Mouse (Mus musculus) heart, embryonic 12.5 days (tissue): Measurements from ENCODE around the gene Prkag1. TPM values are rescaled to one million over a fixed set of nuclear protein-coding genes. Genes with fewer than 3 reads are reported as not detected.
A peak's percentile ranks its signal among the peaks of the same experiment; 100 is the strongest.

Experiments
- ATAC-seq: fragments of 200-750 bp; cut with Nextera tagmentation; 2 replicates; pipeline ENCODE4 v1.8.0; 2017; ENCODE audit warnings: moderate TSS enrichment, moderate library complexity; ENCODE audit not compliant: insufficient number of reproducible peaks, low FRiP score
- H3K27ac ChIP-seq: fragments of 300-500 bp; sonication (generic); 2 replicates; pipeline ENCODE4 v1.5.1; 2016; ENCODE audit warnings: mild to moderate bottlenecking, moderate library complexity; ENCODE audit not compliant: poor library complexity, severe bottlenecking
- H3K27me3 ChIP-seq: fragments of 300-500 bp; sonication (generic); replicated peaks from 2 replicates; pipeline ENCODE4 v1.6.1; 2016; ENCODE audit warnings: mild to moderate bottlenecking, moderate library complexity
- H3K36me3 ChIP-seq: fragments of 300-500 bp; sonication (generic); 2 replicates; pipeline ENCODE4 v1.6.1; 2016; ENCODE audit warnings: mild to moderate bottlenecking, moderate library complexity
- H3K4me1 ChIP-seq: fragments of 300-500 bp; sonication (generic); replicated peaks from 2 replicates; pipeline ENCODE4 v1.6.1; 2016; ENCODE audit warnings: mild to moderate bottlenecking
- H3K4me2 ChIP-seq: fragments of 300-500 bp; sonication (generic); 2 replicates; pipeline ENCODE4 v1.6.1; 2016; ENCODE audit warnings: mild to moderate bottlenecking, moderate library complexity
- H3K4me3 ChIP-seq: fragments of 300-500 bp; sonication (generic); 2 replicates; pipeline ENCODE4 v1.5.1; 2016; ENCODE audit warnings: mild to moderate bottlenecking
- H3K9ac ChIP-seq: fragments of 300-500 bp; sonication (generic); 2 replicates; pipeline ENCODE4 v1.6.1; 2016; ENCODE audit warnings: mild to moderate bottlenecking, moderate library complexity
- H3K9me3 ChIP-seq: fragments of 300-500 bp; sonication (generic); replicated peaks from 2 replicates; pipeline ENCODE4 v1.6.1; 2016; ENCODE audit warnings: mild to moderate bottlenecking, moderate library complexity
- WGBS: fragments of 180-500 bp; shearing (Covaris S2); methylation state at CpG from one replicate; pipeline ENCODE4 v1.1.7; 2016; 5-methylcytosine and 5-hydroxymethylcytosine counted together
- polyA plus RNA-seq: library from polyadenylated mRNA; unstranded; fragments of >200 nt; fragmentation: Nextera tagmentation; extraction: Ambion mirVana; gene quantifications from 2 replicates; pipeline ENCODE4 v1.2.1, GENCODE M21; 2016

Prkag1 gene
- polyA plus RNA-seq, 1 experiment from 2014 or later, result 81.5 TPM

- WGBS, result under 1% methylated on average over 23 of the region's 23 CpGs
- Histone ChIP-seq H3K9me3 (peaks cover 2% of the 10 kb centered on the region), H3K9ac (no peak overlapping the region), H3K4me3 (peak overlapping the region; percentile 35), H3K36me3 (no peaks in the 10 kb centered on the region), H3K27me3 (peaks cover 93% of the 10 kb centered on the region), H3K4me2 (peak overlapping the region; percentile 62), H3K4me1 (peaks cover 38% of the 10 kb centered on the region), H3K27ac (no peak overlapping the region)
- no peak for ATAC-seq
These were observed 40.6 kb downstream of the Prkag1 start for GRCm38 (mm10) chr15:98790761-98791160.

GRCm38 (mm10) chr15:98789661-98790535 is 41.4 kb downstream of the Prkag1 start, which contains the start of gene Wnt1:
Gene Wnt1, plus strand, starts transcription at chr15:98789857.
- H3K9ac ChIP-seq, result no peak within 1 kb of the TSS
- 3% methylated on average over 51 of the region's 51 CpGs for WGBS
- H3K4me2 ChIP-seq, result peak within 1 kb of the TSS; percentile 62
- H3K36me3 ChIP-seq, result no peaks in the 10 kb centered on the region
- H3K9me3 ChIP-seq, result peaks cover 4% of the 10 kb centered on the region
- ATAC-seq, result peak; percentile 40
- H3K27me3 ChIP-seq, result peaks cover 93% of the 10 kb centered on the region
- H3K4me3 ChIP-seq, result peak within 1 kb of the TSS; percentile 35
- peaks cover 38% of the 10 kb centered on the region for H3K4me1 ChIP-seq
- H3K27ac ChIP-seq, result no peak within 1 kb of the TSS

DNA sequence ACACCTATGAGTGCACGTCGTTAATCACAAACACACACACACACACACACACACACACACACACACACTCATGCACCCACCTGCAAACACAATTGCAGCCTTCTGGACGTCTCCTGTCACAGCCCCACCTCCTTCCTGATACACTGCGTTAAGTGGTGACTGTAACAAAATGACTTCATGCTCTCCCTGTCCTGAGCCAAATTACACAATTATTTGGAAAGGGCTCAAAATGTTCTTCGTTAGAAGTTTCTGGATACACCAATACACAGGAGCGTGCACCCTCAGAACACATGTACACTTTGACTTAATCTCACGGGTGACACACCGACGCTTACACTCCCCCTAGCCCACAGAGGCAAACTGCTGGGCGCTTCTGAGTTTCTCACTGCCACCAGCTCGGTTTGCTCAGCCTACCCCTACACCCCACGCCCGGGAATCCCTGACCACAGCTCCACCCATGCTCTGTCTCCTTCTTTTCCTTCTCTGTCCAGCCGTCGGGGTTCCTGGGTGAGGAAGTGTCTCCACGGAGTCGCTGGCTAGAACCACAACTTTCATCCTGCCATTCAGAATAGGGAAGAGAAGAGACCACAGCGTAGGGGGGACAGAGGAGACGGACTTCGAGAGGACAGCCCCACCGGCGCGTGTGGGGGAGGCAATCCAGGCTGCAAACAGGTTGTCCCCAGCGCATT is 42.2 kb downstream of the Prkag1 start:
- H3K9me3 ChIP-seq, result peaks cover 4% of the 10 kb centered on the region
- peak overlapping the region; percentile 31 for H3K4me3 ChIP-seq
- no peaks in the 10 kb centered on the region for H3K36me3 ChIP-seq
- ATAC-seq, result no peak
- no peak overlapping the region for H3K27ac ChIP-seq
- no peak overlapping the region for H3K9ac ChIP-seq
- peak overlapping the region; percentile 55 for H3K4me2 ChIP-seq
- peaks cover 88% of the 10 kb centered on the region for H3K27me3 ChIP-seq
- 14% methylated on average over 24 of the region's 24 CpGs for WGBS
- peaks cover 38% of the 10 kb centered on the region for H3K4me1 ChIP-seq

GRCm38 (mm10) chr15:98787930-98788329 is 43.4 kb downstream of the Prkag1 start:
- no peak overlapping the region for H3K4me2 ChIP-seq
- no peaks in the 10 kb centered on the region for H3K36me3 ChIP-seq
- H3K9ac ChIP-seq, result no peak overlapping the region
- peaks cover 79% of the 10 kb centered on the region for H3K27me3 ChIP-seq
- no peak overlapping the region for H3K27ac ChIP-seq
- no peak overlapping the region for H3K4me3 ChIP-seq
- H3K4me1 ChIP-seq, result peaks cover 33% of the 10 kb centered on the region
- no peak for ATAC-seq
- H3K9me3 ChIP-seq, result peaks cover 4% of the 10 kb centered on the region
- WGBS, result 39% methylated on average over 4 of the region's 4 CpGs

GRCm38 (mm10) chr15:98785744-98786143 is 45.6 kb downstream of the Prkag1 start:
- Histone ChIP-seq H3K4me2 (no peak overlapping the region), H3K27me3 (peaks cover 77% of the 10 kb centered on the region), H3K27ac (no peak overlapping the region), H3K4me3 (no peak overlapping the region), H3K9me3 (peaks cover 4% of the 10 kb centered on the region), H3K4me1 (peaks cover 14% of the 10 kb centered on the region), H3K36me3 (no peaks in the 10 kb centered on the region), H3K9ac (no peak overlapping the region)
- no peak for ATAC-seq
- WGBS, result 36% methylated on average over 7 of the region's 7 CpGs

DNA sequence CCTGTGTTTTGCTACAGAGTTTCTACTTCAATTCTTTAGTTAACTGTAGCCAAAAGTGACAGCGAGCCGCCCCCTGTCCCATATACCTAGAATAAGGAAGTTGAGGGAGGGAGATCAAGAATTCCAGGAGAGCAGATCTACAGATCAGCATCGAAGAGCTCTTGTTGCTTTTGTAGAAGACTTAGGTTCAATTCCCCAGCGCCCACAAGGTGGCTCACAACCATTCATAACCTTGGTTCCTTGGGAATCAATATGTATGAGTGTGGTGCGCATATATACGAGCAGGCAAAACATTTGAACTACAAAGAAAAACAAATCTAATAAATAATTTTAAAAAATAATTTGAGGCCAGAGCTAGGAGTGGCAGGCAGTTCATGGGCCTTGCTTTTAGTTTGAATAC is 50.2 kb downstream of the Prkag1 start:
- Histone ChIP-seq H3K4me2 (no peak overlapping the region), H3K4me1 (peaks cover 40% of the 10 kb centered on the region), H3K27ac (no peak overlapping the region), H3K4me3 (no peak overlapping the region), H3K9ac (no peak overlapping the region), H3K36me3 (no peaks in the 10 kb centered on the region), H3K9me3 (peaks cover 4% of the 10 kb centered on the region), H3K27me3 (peaks cover 81% of the 10 kb centered on the region)
- ATAC-seq, result no peak
- 27% methylated on average over 6 of the region's 6 CpGs for WGBS

DNA sequence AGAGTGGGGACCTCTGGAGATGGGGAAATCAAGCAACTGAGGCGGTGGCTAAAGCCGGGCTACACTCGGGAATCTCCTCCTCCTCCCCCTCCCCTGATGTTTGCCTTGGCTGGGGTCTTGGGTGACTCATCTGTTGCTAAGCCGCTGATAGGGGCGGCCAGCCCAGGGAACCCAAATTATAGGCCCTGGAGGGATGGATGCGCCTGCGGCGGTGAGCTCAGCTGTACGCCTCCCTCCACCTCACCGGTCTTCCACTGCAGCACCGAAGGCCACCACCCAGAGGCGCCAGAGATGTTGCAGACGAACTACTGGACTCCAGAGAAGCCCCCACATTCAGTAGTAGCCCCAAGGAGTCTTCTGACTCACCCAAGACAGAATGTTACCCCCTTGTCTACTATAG is 50.7 kb downstream of the Prkag1 start:
- H3K4me3 ChIP-seq, result no peak overlapping the region
- ATAC-seq, result no peak
- no peak overlapping the region for H3K27ac ChIP-seq
- no peaks in the 10 kb centered on the region for H3K36me3 ChIP-seq
- no peaks in the 10 kb centered on the region; the same call in 1 of the 2 replicates for H3K9me3 ChIP-seq
- 4% methylated on average over 13 of the region's 13 CpGs for whole genome bisulfite sequencing
- H3K27me3 ChIP-seq, result peaks cover 83% of the 10 kb centered on the region
- H3K4me2 ChIP-seq, result peak overlapping the region; percentile 22; the same call in 1 of the 2 replicates
- H3K4me1 ChIP-seq, result peaks cover 42% of the 10 kb centered on the region
- H3K9ac ChIP-seq, result no peak overlapping the region

GRCm38 (mm10) chr15:98780075-98780474 is 51.2 kb downstream of the Prkag1 start:
- H3K4me3 ChIP-seq, result no peak overlapping the region
- no peak overlapping the region for H3K9ac ChIP-seq
- H3K36me3 ChIP-seq, result no peaks in the 10 kb centered on the region
- H3K27ac ChIP-seq, result no peak overlapping the region
- peaks cover 42% of the 10 kb centered on the region for H3K4me1 ChIP-seq
- no peaks in the 10 kb centered on the region; the same call in 1 of the 2 replicates for H3K9me3 ChIP-seq
- H3K4me2 ChIP-seq, result peak overlapping the region; percentile 22; the same call in 1 of the 2 replicates
- H3K27me3 ChIP-seq, result peaks cover 83% of the 10 kb centered on the region
- WGBS, result 2% methylated on average over 8 of the region's 8 CpGs
- no peak for ATAC-seq

- no peak overlapping the region for H3K27ac ChIP-seq
- H3K9me3 ChIP-seq, result no peaks in the 10 kb centered on the region; the same call in 1 of the 2 replicates
- H3K4me3 ChIP-seq, result peak overlapping the region; percentile 41; the same call in 1 of the 2 replicates
- H3K4me1 ChIP-seq, result peaks cover 42% of the 10 kb centered on the region
- 3% methylated on average over 11 of the region's 11 CpGs for WGBS
- ATAC-seq, result no peak
- no peaks in the 10 kb centered on the region for H3K36me3 ChIP-seq
- H3K27me3 ChIP-seq, result peaks cover 89% of the 10 kb centered on the region
- H3K4me2 ChIP-seq, result peak overlapping the region; percentile 69
- H3K9ac ChIP-seq, result no peak overlapping the region
These were observed 52.5 kb downstream of the Prkag1 start for GRCm38 (mm10) chr15:98778806-98779205.

DNA sequence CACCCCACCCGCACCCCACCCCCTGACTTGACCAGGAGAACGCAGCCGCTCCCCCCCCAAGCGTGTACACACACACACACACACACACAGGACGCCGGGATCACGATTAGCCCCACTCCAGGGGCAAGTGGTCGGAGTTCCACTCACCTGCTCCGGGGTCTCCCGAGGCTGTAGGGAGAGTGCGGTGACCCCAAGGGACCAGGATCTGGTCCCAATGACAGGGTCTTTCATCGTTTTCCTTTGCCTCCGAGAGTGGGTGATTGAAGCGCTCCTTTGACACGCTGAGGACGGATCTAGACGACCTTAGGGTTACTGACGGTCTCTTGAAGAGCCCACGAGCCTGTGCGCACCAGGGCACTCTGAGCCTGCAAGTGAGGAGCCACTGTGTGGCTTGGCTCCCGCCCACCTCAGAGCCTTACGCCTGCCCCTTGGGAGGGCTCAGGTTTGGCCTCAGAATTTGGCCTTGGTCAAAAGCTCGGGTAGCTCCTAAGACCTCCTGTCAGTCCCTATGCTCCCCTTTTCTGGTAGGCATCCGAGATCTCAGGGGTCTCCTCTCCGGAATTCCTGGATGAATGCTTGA is 53.0 kb downstream of the Prkag1 start:
- peak overlapping the region; percentile 41 for H3K4me3 ChIP-seq
- no peak overlapping the region for H3K9ac ChIP-seq
- peak overlapping the region; percentile 69 for H3K4me2 ChIP-seq
- H3K36me3 ChIP-seq, result no peaks in the 10 kb centered on the region
- H3K4me1 ChIP-seq, result peaks cover 42% of the 10 kb centered on the region
- peaks cover 93% of the 10 kb centered on the region for H3K27me3 ChIP-seq
- no peak overlapping the region for H3K27ac ChIP-seq
- under 1% methylated on average over 25 of the region's 25 CpGs for WGBS
- ATAC-seq, result no peak
- no peaks in the 10 kb centered on the region; the same call in 1 of the 2 replicates for H3K9me3 ChIP-seq

DNA sequence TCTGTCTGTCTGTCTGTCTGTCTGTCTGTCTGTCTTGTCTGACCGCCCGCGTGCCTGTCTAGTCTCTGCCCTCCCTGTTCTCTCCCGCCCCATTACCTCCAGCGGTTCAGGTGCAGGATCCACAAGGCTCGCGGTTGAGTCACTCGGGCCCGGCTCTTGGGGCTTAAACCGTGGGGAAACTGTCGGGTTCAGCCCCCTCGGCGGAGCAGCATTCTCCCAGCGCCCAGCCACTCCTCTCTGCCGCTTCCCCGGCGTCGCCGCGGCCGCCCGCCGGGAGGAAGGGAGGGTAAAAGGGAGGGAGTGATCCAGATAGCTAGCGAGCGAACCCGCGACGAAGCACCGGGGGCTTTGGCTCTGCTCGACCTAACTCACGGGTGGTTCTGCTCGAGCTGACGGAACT is 53.6 kb downstream of the Prkag1 start, which contains the start of gene Wnt10b:
Wnt10b (minus strand) TSS at position 389 of the 400 bp plus-strand sequence.
- Histone ChIP-seq H3K4me3 (peak within 1 kb of the TSS; percentile 41), H3K9me3 (no peaks in the 10 kb centered on the region; the same call in 1 of the 2 replicates), H3K36me3 (no peaks in the 10 kb centered on the region), H3K4me2 (peak within 1 kb of the TSS; percentile 69), H3K4me1 (peaks cover 42% of the 10 kb centered on the region), H3K27ac (no peak within 1 kb of the TSS), H3K9ac (peak within 1 kb of the TSS; percentile 60), H3K27me3 (peaks cover 98% of the 10 kb centered on the region)
- no peak for ATAC-seq
- WGBS, result under 1% methylated on average over 31 of the region's 33 CpGs
